Mouse (Mus musculus) embryonic fibroblast, embryonic 13.5 days (primary cell): Measurements from ENCODE around the gene Srsf4.

Experiments used
- CTCF ChIP-seq: IDR thresholded peaks from 2 replicates; pipeline ENCODE4 v1.5.1; 2011; ENCODE audit warnings: mild to moderate bottlenecking, control low read depth, low read length, moderate library complexity, borderline replicate concordance; ENCODE audit not compliant: insufficient read depth
- POLR2A ChIP-seq: IDR thresholded peaks from 2 replicates; pipeline ENCODE4 v1.6.1; 2011; ENCODE audit warnings: low read depth, mild to moderate bottlenecking, control low read depth, low read length, moderate library complexity

GRCm38 (mm10) chr4:131885376-131885775 lies 12.0 kb downstream of the Srsf4 start:
- TF ChIP-seq CTCF (no peak), POLR2A (no peak)
